Mouse (Mus musculus) erythroblast, embryonic 14.5 days (primary cell): Measurements from ENCODE around the gene Slc39a1. TPM values are rescaled to one million over a fixed set of nuclear protein-coding genes. Genes with fewer than 3 reads are reported as not detected.
"Not testable (repeated sequence)": the region's sequence is repeated elsewhere in the genome, so short reads cannot be mapped to it uniquely, and the experiment has no call there.

Source experiments
- H3K27me3 ChIP-seq: 2 replicates; pipeline ENCODE4 v1.6.1; 2012; ENCODE audit warnings: inconsistent platforms; ENCODE audit not compliant: control insufficient read depth
- H3K36me3 ChIP-seq: 2 replicates; pipeline ENCODE4 v1.6.1; 2012; ENCODE audit warnings: mild to moderate bottlenecking, inconsistent platforms; ENCODE audit not compliant: control insufficient read depth
- H3K4me1 ChIP-seq: 2 replicates; pipeline ENCODE4 v1.6.1; 2012; ENCODE audit warnings: inconsistent platforms; ENCODE audit not compliant: control insufficient read depth
- H3K4me3 ChIP-seq: replicated peaks from 2 replicates; pipeline ENCODE3; 2012; ENCODE audit warnings: moderate library complexity, mild to moderate bottlenecking, inconsistent platforms
- H3K9me3 ChIP-seq: 2 replicates; pipeline ENCODE4 v1.6.1; 2012; ENCODE audit warnings: low read length, inconsistent platforms, mixed read lengths; ENCODE audit not compliant: control insufficient read depth
- GATA1 ChIP-seq: IDR thresholded peaks from 2 replicates; pipeline ENCODE4 v1.6.1; 2012; ENCODE audit warnings: low read length, inconsistent platforms, mixed read lengths
- TAL1 ChIP-seq: IDR thresholded peaks from 3 replicates; pipeline ENCODE4 v1.6.1; 2012; ENCODE audit warnings: low read length, inconsistent platforms, mixed read lengths
- polyA plus RNA-seq: library from polyadenylated mRNA; stranded (reverse); fragments of >175 nt; gene quantifications from 2 replicates; pipeline ENCODE4 v1.2.3, GENCODE M21; 2012

Slc39a1 gene
- polyA plus RNA-seq, 1 experiment: 0.21 TPM

GRCm38 (mm10) chr3:90231507-90232333 lies 16.3 kb upstream of the Slc39a1 start, which contains the start of gene Jtb:
TSS of gene Jtb (plus strand) at chr3:90231597.
- H3K9me3 ChIP-seq: peaks cover 4% of the 10 kb centered on the region
- peaks cover 22% of the 10 kb centered on the region for H3K4me1 ChIP-seq
- H3K4me3 ChIP-seq: peak within 1 kb of the TSS; percentile 81
- H3K36me3 ChIP-seq: peaks cover 19% of the 10 kb centered on the region
- H3K27me3 ChIP-seq: no peaks in the 10 kb centered on the region; the same call in 1 of the 2 replicates
- no peak for TF ChIP-seq TAL1
- no peak for TF ChIP-seq GATA1

DNA sequence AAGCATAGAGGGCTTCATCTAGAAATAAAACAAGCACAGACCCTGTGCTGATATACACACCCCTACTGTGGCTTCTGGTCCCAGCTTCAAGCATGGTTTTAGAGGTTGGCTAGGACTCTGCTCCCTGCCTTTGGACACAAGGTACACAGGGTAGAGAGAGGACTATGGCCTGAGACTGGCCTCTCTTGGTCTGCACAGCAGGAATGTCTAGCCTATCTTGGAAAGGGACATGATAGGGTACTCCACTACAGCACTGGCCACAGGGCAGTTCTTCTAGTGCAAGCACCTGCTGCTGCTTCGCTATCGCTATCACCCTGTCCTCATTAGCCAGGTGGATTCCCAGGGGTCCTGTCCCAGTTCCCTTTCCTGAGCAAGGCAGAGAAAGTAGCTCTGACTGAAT lies 6.7 kb upstream of the Slc39a1 start:
- Histone ChIP-seq H3K4me1 (peaks cover 26% of the 10 kb centered on the region), H3K36me3 (no peaks in the 10 kb centered on the region), H3K4me3 (no peak overlapping the region), H3K9me3 (no peaks in the 10 kb centered on the region), H3K27me3 (no peaks in the 10 kb centered on the region)
- TF ChIP-seq TAL1: no peak
- TF ChIP-seq GATA1: no peak

- peaks cover 28% of the 10 kb centered on the region for H3K4me1 ChIP-seq
- H3K27me3 ChIP-seq: no peaks in the 10 kb centered on the region
- no peak overlapping the region for H3K4me3 ChIP-seq
- H3K9me3 ChIP-seq: no peaks in the 10 kb centered on the region
- TF ChIP-seq TAL1: no peak
- no peak for TF ChIP-seq GATA1
- no peaks in the 10 kb centered on the region for H3K36me3 ChIP-seq
Measured at GRCm38 (mm10) chr3:90241669-90242358, 6.2 kb upstream of the Slc39a1 start.

DNA sequence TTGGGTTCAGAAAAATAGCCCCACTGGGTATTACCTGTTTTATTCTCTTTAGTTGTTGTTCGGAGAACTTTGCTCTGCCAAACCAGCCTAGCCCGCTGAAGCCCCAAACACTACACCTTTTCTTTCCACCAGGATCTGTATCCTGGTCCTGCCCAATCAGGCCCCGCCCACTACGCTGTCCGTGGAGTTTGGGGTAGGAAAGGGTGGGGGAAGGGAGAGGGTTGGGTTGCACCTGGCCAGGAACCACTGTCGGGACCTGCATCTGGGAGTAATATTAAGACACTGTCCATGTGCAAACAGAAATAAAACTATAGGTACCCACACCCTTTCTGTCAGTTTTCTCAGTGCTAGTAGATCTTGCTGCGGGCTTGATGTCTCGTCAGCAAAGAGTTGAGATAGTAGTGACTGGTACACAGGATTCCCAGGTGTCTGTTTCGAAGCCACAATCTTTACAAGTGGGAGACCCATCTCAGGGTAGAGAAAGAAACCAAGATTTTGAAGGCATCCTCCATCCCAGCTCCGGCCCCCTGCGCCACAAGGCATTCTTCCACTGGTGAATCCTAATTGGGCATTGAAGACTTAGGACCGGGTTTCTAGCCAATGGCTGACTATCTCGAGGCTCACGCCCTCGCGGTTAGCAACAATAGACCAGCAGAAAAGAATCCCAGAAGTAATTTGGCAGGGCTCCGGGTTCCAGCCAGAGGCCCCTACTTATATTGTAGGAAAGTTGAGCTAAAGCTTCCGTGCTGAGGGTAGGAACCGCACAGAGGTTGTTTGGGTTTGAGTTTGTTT lies 4.8 kb upstream of the Slc39a1 start, which contains the start of gene Creb3l4:
Gene Creb3l4, minus strand, starts transcription at position 529 of the 792 bp plus-strand sequence.
- no peaks in the 10 kb centered on the region for H3K27me3 ChIP-seq
- peak within 1 kb of the TSS; percentile 40 for H3K4me3 ChIP-seq
- no peaks in the 10 kb centered on the region for H3K9me3 ChIP-seq
- no peak for TF ChIP-seq TAL1
- no peak for TF ChIP-seq GATA1
- H3K4me1 ChIP-seq: peaks cover 35% of the 10 kb centered on the region
- H3K36me3 ChIP-seq: no peaks in the 10 kb centered on the region

GRCm38 (mm10) chr3:90245406-90245805 lies 2.6 kb upstream of the Slc39a1 start:
- H3K9me3 ChIP-seq: no peaks in the 10 kb centered on the region
- H3K4me3 ChIP-seq: no peak overlapping the region
- H3K4me1 ChIP-seq: peaks cover 46% of the 10 kb centered on the region
- no peaks in the 10 kb centered on the region; the same call in 1 of the 2 replicates for H3K36me3 ChIP-seq
- H3K27me3 ChIP-seq: no peaks in the 10 kb centered on the region
- TF ChIP-seq GATA1: no peak
- TF ChIP-seq TAL1: no peak

DNA sequence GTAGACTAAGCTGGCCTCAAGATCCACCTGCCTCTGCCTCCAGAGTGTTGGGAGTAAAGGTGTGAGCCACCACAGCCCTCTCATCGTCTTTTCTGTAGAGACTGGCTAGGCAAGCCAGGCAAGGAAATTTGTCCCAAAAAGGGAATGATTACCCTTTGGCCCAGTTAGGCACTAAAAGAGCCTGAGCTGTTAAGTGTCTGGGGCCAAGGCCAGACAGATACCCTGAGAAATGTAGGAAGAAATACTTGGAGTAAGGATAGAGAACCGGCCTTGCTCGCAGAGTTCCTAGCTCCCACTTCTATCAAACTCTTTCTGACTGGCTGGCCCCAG lies 377 bp upstream of the Slc39a1 start:
- Histone ChIP-seq H3K36me3 (peaks cover 13% of the 10 kb centered on the region), H3K4me1 (peaks cover 36% of the 10 kb centered on the region), H3K4me3 (peak overlapping the region; percentile 77), H3K9me3 (no peaks in the 10 kb centered on the region), H3K27me3 (no peaks in the 10 kb centered on the region)
- TF ChIP-seq GATA1: no peak
- TF ChIP-seq TAL1: no peak

- peak overlapping the region; percentile 77 for H3K4me3 ChIP-seq
- TF ChIP-seq TAL1 (no peak), GATA1 (no peak)
- no peaks in the 10 kb centered on the region for H3K27me3 ChIP-seq
- H3K4me1 ChIP-seq: peaks cover 26% of the 10 kb centered on the region
- no peaks in the 10 kb centered on the region for H3K9me3 ChIP-seq
- peaks cover 13% of the 10 kb centered on the region for H3K36me3 ChIP-seq
Measured at GRCm38 (mm10) chr3:90248746-90249100, 751 bp downstream of the Slc39a1 start.

GRCm38 (mm10) chr3:90250791-90251190 lies 2.8 kb downstream of the Slc39a1 start:
- Histone ChIP-seq H3K4me1 (peaks cover 39% of the 10 kb centered on the region), H3K9me3 (no peaks in the 10 kb centered on the region), H3K27me3 (no peaks in the 10 kb centered on the region), H3K4me3 (no peak overlapping the region), H3K36me3 (peaks cover 13% of the 10 kb centered on the region)
- TF ChIP-seq GATA1 (no peak), TAL1 (no peak)

DNA sequence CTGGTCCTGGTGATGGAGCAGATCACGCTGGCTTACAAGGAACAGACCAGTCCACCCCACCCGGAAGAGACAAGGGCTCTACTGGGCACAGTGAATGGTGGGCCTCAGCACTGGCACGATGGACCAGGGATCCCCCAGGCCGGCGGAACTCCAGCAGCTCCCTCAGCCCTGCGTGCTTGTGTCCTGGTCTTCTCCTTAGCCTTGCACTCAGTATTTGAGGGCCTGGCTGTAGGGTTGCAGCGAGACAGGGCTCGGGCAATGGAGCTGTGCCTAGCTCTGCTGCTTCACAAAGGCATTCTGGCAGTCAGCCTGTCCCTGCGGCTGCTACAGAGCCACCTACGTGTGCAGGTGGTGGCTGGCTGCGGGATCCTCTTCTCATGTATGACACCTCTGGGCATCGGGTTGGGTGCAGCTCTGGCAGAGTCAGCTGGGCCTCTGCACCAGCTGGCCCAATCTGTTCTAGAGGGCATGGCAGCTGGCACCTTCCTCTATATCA lies 3.8 kb downstream of the Slc39a1 start:
- not testable (repeated sequence) for H3K4me3 ChIP-seq, H3K27me3 ChIP-seq, H3K9me3 ChIP-seq
- peaks cover 41% of the 10 kb centered on the region for H3K4me1 ChIP-seq
- H3K36me3 ChIP-seq: peaks cover 14% of the 10 kb centered on the region

DNA sequence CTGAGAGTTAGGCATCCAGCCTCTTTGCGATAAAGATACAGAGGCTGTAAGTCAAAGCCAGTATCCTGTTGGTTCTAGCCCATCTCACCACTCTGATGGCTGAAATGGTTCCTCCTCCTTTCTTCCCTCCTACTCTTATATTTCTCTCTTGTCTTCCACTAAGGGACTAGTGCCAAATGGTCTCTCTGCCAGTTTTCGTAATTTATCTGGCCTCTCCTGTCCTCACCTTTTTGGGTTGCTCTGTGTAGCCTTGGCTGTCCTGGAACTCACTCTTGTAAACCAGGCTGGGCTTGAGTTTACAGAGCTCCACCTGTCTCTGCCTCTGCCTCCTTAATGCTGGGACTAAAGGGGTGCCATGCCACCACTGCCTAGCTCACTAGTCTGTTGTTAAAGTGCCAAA lies 4.7 kb downstream of the Slc39a1 start:
- H3K4me1 ChIP-seq: peaks cover 40% of the 10 kb centered on the region
- peaks cover 23% of the 10 kb centered on the region for H3K36me3 ChIP-seq
- not testable (repeated sequence) for H3K4me3 ChIP-seq, H3K9me3 ChIP-seq, H3K27me3 ChIP-seq

- Histone ChIP-seq H3K36me3 (peaks cover 26% of the 10 kb centered on the region), H3K4me1 (peaks cover 38% of the 10 kb centered on the region)
- not testable (repeated sequence) for H3K4me3 ChIP-seq, H3K27me3 ChIP-seq, H3K9me3 ChIP-seq
Measured at GRCm38 (mm10) chr3:90253174-90253573, 5.2 kb downstream of the Slc39a1 start.
